Mouse (Mus musculus) ES-E14 (cell line): ENCODE measurements around the gene Zfp108.

Source experiments
- CHD2 ChIP-seq: IDR thresholded peaks from 2 replicates; pipeline ENCODE4 v1.6.1; 2014; ENCODE audit warnings: mild to moderate bottlenecking, low read depth, low read length, inconsistent platforms
- HCFC1 ChIP-seq: IDR thresholded peaks from 2 replicates; pipeline ENCODE4 v1.6.1; 2012; ENCODE audit warnings: low read length, inconsistent platforms, borderline replicate concordance; ENCODE audit not compliant: insufficient read depth
- ZNF384 ChIP-seq: IDR thresholded peaks from 2 replicates; pipeline ENCODE4 v1.6.1; 2012; ENCODE audit warnings: low read depth, low read length, inconsistent platforms

DNA sequence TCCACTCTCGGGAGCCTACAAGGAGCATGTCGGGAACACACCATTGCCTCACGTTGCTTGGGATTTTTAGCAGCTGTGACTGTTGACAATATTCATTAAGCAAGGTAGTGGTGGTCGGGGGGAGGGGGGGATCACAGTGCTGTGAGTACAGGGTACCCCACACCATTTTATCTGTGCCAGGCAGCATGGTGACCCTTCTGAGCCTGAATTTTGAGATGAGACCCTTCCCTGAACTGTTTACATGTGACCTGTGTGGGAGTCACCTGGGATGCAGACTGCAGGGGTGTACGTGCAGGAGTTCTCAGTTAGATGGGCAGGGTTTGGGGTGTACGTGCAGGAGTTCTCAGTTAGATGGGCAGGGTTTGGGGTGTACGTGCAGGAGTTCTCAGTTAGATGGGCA, 41.8 kb downstream of the Zfp108 start:
- TF ChIP-seq HCFC1 (no peak), ZNF384 (no peak), CHD2 (no peak)
